14 mouse cellular contexts compared by ENCODE assay signal in genomic region chr8:123761883-123762270, GRCm38 (mm10). TPM values are rescaled to one million over a fixed set of nuclear protein-coding genes. Genes with fewer than 3 reads are reported as not detected.
DNase-seq lines count a peak whose midpoint lies in the region; ATAC-seq and TF ChIP-seq lines count a peak whose summit lies in the region.
"Had no signal": no experiment of that assay in that cellular context is flagged by ENCODE, and none has a peak within 500 bp of the region (broad histone marks: within the 10 kb centered on the region; RNA-seq: fewer than 3 reads in every experiment).

No protein-coding gene starts in this region.

- no peak overlapping the region for H3K4me2 ChIP-seq in heart, embryonic 15.5 days
- H3K4me2 ChIP-seq in lung, embryonic 15.5 days = no peak overlapping the region
- peak overlapping the region; percentile 57 for H3K4me2 ChIP-seq in myocyte (ENCODE audit: low read depth)
- H3K4me2 ChIP-seq: hindbrain, embryonic 12.5 days; neural tube, embryonic 12.5 days had no signal

- no peak overlapping the region for H3K9ac ChIP-seq in heart, embryonic 15.5 days
- no peak overlapping the region for H3K9ac ChIP-seq in heart, adult 2 months (ENCODE audit: low read depth, low read length)
- H3K9ac ChIP-seq in lung, embryonic 15.5 days = no peak overlapping the region
- H3K9ac ChIP-seq: hindbrain, embryonic 12.5 days; neural tube, embryonic 12.5 days had no signal

- H3K27ac ChIP-seq in heart, embryonic 15.5 days = peak overlapping the region; percentile 41; the same call in 1 of the 2 replicates
- H3K27ac ChIP-seq in heart, adult 2 months = no peak overlapping the region
- peak overlapping the region; percentile 35; the same call in 1 of the 2 replicates for H3K27ac ChIP-seq in lung, embryonic 15.5 days
- H3K27ac ChIP-seq: hindbrain, embryonic 12.5 days had no signal

- no peak for TF ChIP-seq EP300 in heart, adult 2 months (IDR thresholded peaks at IDR 0.05; ENCODE audit: insufficient read depth, low read depth, low read length)

- WGBS in heart, embryonic 15.5 days = 35% methylated on average over 4 of the region's 4 CpGs
- 57% methylated on average over 4 of the region's 4 CpGs for WGBS in heart, adult 2 months
- WGBS in lung, embryonic 15.5 days = 39% methylated on average over 4 of the region's 4 CpGs

- no peak overlapping the region for H3K4me3 ChIP-seq in heart, embryonic 15.5 days
- H3K4me3 ChIP-seq in heart, adult 2 months = no peak overlapping the region
- H3K4me3 ChIP-seq in lung, embryonic 15.5 days = no peak overlapping the region
- H3K4me3 ChIP-seq in myocyte = no peak overlapping the region
- H3K4me3 ChIP-seq: hindbrain, embryonic 12.5 days; megakaryocyte, embryonic 14.5 days; neural tube, embryonic 12.5 days had no signal

- intact Hi-C loops in heart, adult 2 months (cut with DNase I) = loop anchor here (10.0 kb wide), 1 partner anchor 57 kb away; no protein-coding TSS in a partner anchor

- ATAC-seq in heart, embryonic 15.5 days (replicated peaks; ENCODE audit: insufficient number of reproducible peaks, insufficient read depth, low FRiP score, low read depth) = no peak
- ATAC-seq in lung, embryonic 15.5 days (ENCODE audit: borderline replicate concordance, extremely low read depth, low FRiP score, low TSS enrichment) = no peak
- ATAC-seq: forebrain, embryonic 14.5 days; inflammation-experienced regulatory T-cells, adult 6 months had no signal

- DNase-seq in heart, adult 2 months = no peak
- no peak for DNase-seq in lung, postnatal 14 days
- DNase-seq in R1 (ENCODE audit: low read depth, low spot score) = peak; percentile 45
- DNase-seq in layer of hippocampus, adult 8-10 months (ENCODE audit: low spot score in 2 of 2) = no peak
- DNase-seq: liver; right cerebral cortex, postnatal 25 days had no signal

- no peaks in the 10 kb centered on the region for H3K36me3 ChIP-seq in heart, embryonic 15.5 days
- H3K36me3 ChIP-seq in heart, adult 2 months (ENCODE audit: control insufficient read depth, insufficient read depth, low read length) = no peaks in the 10 kb centered on the region
- no peaks in the 10 kb centered on the region for H3K36me3 ChIP-seq in lung, embryonic 15.5 days
- no peaks in the 10 kb centered on the region for H3K36me3 ChIP-seq in myocyte (ENCODE audit: control insufficient read depth, insufficient read depth)
- H3K36me3 ChIP-seq: hindbrain, embryonic 12.5 days; neural tube, embryonic 12.5 days had no signal

- H3K27me3 ChIP-seq in heart, embryonic 15.5 days = 0 out of 2 replicates have a peak, but pooled peaks cover 3% of the 10 kb centered on the region
- H3K27me3 ChIP-seq in heart, adult 2 months (ENCODE audit: control insufficient read depth, insufficient read depth, low read length) = no peaks in the 10 kb centered on the region
- no peaks in the 10 kb centered on the region for H3K27me3 ChIP-seq in lung, embryonic 15.5 days
- H3K27me3 ChIP-seq in myocyte (ENCODE audit: control insufficient read depth, insufficient read depth, insufficient read length) = no peaks in the 10 kb centered on the region
- H3K27me3 ChIP-seq: hindbrain, embryonic 12.5 days had no signal

- H3K79me2 ChIP-seq in heart, adult 2 months (replicated peaks; ENCODE audit: control insufficient read depth, insufficient read depth, low read length) = no peaks in the 10 kb centered on the region
- H3K79me2 ChIP-seq in myocyte (ENCODE audit: control insufficient read depth, insufficient read depth) = no peaks in the 10 kb centered on the region

- TF ChIP-seq POLR2A in heart, adult 2 months (IDR thresholded peaks at IDR 0.05; ENCODE audit: insufficient read depth, low read depth, low read length) = no peak
- no peak for TF ChIP-seq POLR2A in myocyte (IDR thresholded peaks at IDR 0.05; ENCODE audit: insufficient read length, low read depth)

- H3ac ChIP-seq in myocyte (ENCODE audit: control insufficient read depth, insufficient read length) = no peak overlapping the region

- no peaks in the 10 kb centered on the region for H3K9me3 ChIP-seq in heart, embryonic 15.5 days (replicated peaks)
- H3K9me3 ChIP-seq in lung, embryonic 15.5 days = no peaks in the 10 kb centered on the region
- H3K9me3 ChIP-seq: hindbrain, embryonic 12.5 days; megakaryocyte, embryonic 14.5 days; neural tube, embryonic 12.5 days had no signal

- peaks cover 34% of the 10 kb centered on the region for H3K4me1 ChIP-seq in heart, embryonic 15.5 days (replicated peaks)
- peaks cover 3% of the 10 kb centered on the region for H3K4me1 ChIP-seq in heart, adult 2 months (ENCODE audit: control insufficient read depth, insufficient read depth, low read length)
- peaks cover 38% of the 10 kb centered on the region for H3K4me1 ChIP-seq in lung, embryonic 15.5 days

- no peak for TF ChIP-seq CTCF in heart, adult 2 months (IDR thresholded peaks at IDR 0.05)

TF ChIP-seq in myocyte, 11 proteins besides CTCF, POLR2A, EP300 and RAD21:
- TF ChIP-seq USF1 (IDR thresholded peaks at IDR 0.05; ENCODE audit: low read depth) (no peak), TCF3 (IDR thresholded peaks at IDR 0.05; ENCODE audit: insufficient read length, low read depth) (no peak), CEBPB (IDR thresholded peaks at IDR 0.05; ENCODE audit: insufficient read depth, poor library complexity, severe bottlenecking) (no peak), TCF12 (IDR thresholded peaks at IDR 0.05; ENCODE audit: insufficient read depth, poor library complexity, severe bottlenecking) (no peak), MYOG (IDR thresholded peaks at IDR 0.05; ENCODE audit: control insufficient read depth in 1 of 3, insufficient read depth in 1 of 3, insufficient read length in 2 of 3, low read depth in 2 of 3) (no peak), REST (IDR thresholded peaks at IDR 0.05; ENCODE audit: insufficient read depth, insufficient read length) (no peak), E2F4 (IDR thresholded peaks at IDR 0.05; ENCODE audit: insufficient read depth) (no peak), MYOD1 (IDR thresholded peaks at IDR 0.05; ENCODE audit: control insufficient read depth in 1 of 3, insufficient read length in 2 of 3, low read depth in 2 of 3) (no peak)

RNA-seq across cellular contexts. Expression of gene Rab4a, which starts 43.9 kb away (rescaled TPM):
- polyA plus RNA-seq in heart, embryonic 15.5 days (2015; fragmentation: Nextera tagmentation; extraction: Ambion mirVana) = 26.9 and 32.1 TPM in 2 replicates
- total RNA-seq in heart, adult 2 months (2021) = 1 to 10 TPM; 7.7 to 8.4 TPM
- 10.6 and 12.7 TPM in 2 replicates for polyA plus RNA-seq in heart, adult 2 months (2012; rRNA removed)
- 33.2 and 33.8 TPM in 2 replicates for polyA plus RNA-seq in lung, embryonic 15.5 days (2015; fragmentation: Nextera tagmentation; extraction: Ambion mirVana)
- 24.0 TPM for polyA plus RNA-seq in myocyte (2012; fragmentation: generic; extraction: Trizol)
- total RNA-seq in layer of hippocampus, adult 8-10 months (2022) = 10 to 100 TPM; 42.9 to 44.6 (median 43.4) TPM
